Mouse (Mus musculus) adrenal gland, adult 8-10 months (tissue): ENCODE measurements around the gene Mrpl52. TPM values are rescaled to one million over a fixed set of nuclear protein-coding genes. Genes with fewer than 3 reads are reported as not detected.

Experiments
- DNase-seq: peaks from one replicate; pipeline ENCODE4 v3.0.0; 2022
- total RNA-seq, 4 experiments: library from RNA; stranded (reverse); gene quantifications; 2 replicates each; pipeline ENCODE4 v1.2.4; 2022

Mrpl52 gene
- total RNA-seq, 4 experiments from 2014 or later = 179 to 219 (median 209) TPM

DNA sequence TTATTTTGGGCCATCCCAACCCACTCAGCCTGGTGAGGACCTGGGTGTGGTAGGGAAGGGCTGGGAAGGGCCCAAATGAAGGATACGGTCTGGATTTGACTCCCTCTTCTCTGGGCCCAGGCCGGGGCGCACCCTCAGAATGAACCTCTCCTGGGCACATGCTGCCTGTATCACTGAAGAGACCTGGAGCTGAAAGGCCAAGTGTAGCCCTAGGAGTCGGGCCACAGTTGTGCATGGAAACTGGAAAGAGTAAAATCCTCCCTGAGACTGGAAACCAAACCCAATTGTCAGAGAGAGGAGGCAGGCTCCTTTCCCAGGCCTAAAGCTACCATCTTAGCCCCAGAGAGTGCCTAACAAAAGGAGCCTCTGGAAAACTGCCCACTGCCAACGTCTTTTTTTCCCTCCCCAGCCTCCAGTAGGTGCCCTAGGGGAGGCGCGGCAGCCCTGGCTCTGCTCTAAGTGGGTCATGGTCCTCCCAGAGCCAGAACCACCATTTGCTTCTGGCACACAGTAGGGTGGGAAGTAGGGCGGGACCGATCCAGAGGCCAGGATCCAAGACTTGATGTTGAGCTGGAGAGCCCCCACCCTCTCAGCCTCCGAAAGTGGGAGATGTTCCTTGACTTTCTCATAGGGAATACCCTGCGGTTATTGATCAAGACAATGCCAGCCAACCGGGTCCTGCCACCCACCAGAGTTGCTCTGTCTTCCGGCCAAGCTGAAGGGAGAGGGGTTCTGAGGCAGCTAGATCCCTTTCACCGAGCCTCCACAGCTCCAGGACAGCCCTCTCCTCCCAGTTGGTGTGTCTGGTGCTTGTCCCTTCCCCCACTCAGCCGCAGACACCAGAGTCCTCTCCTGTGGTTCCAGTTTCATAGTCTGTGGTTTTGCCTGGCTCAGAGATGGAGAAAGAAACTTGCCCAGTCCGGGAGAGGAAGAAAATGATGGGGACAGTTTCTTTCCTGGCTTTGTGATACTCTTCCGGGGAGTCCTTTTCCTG lies 6.4 kb downstream of the Mrpl52 start:
- no peak for DNase-seq

DNA sequence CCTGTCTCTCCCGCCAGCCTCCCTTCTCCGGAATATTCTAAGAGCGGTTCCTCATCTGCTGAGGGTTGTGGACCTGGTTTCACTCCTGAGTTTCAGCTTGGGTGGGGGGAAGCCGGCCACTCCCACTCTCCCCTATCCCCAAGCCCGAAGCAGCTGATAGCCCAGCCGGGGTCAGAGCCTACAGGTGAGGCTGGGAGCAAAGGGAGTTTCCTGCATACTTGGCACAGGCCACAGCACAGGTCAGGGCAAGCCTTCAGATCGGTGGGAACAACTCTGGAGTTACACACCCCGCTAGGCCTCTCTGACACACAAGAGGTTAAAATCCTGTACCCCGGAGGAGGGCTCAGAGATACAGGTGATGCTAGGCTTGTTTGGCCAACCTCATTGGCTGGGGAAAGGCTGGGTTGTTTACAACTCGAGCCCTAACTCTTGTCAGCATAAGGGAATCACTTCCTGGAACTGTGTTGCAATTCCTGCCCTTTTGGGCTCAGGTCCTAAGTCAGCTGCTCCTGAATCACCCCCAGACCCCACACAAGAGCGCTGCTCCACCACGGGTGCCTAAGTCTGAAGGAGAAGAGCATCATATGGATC lies 7.3 kb downstream of the Mrpl52 start:
- no peak for DNase-seq

- DNase-seq = no peak
Observed at GRCm38 (mm10) chr14:54435194-54435918, 8.6 kb downstream of the Mrpl52 start.

- no peak for DNase-seq
Observed at GRCm38 (mm10) chr14:54439155-54439554, 12.4 kb downstream of the Mrpl52 start.

DNA sequence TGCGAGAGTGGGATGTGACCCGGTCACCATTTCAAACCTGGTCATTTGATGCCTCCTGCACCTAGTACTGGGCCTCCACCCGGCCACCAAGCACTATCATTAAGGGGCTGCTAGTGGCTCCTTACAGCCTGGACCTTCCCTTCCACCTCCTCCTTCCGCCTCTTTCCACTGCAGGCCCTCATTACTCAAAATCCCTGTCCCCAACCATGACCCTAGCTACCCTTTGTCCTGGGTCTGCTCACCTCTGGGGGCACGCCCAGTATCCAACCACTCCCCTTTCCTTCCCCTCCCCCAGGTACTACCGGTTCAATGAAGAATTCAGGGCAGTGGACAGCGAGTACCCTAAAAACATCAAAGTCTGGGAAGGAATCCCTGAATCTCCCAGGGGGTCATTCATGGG lies 12.9 kb downstream of the Mrpl52 start:
- no peak for DNase-seq

- DNase-seq = no peak
Observed at GRCm38 (mm10) chr14:54440538-54440937, 13.8 kb downstream of the Mrpl52 start.

DNA sequence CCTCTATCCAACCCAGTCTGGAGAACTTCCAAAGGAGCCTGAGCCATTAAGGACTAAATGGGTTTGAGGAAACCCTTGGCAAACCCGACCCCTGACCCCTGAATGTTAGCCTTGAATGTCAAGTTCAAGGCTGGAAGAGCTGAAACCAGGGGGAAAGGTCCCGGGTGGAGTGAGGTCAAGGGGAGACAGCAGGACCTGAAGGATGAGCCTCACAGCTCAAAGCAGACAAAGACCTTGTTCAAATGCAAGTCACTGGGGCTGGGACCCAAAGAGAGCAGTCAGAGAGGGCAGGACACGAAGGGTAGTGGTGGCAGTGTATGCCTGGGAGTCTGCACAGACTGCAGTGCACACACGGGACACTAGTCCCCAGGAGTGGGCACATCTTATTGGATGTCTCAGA lies 14.7 kb downstream of the Mrpl52 start:
- DNase-seq = no peak

DNA sequence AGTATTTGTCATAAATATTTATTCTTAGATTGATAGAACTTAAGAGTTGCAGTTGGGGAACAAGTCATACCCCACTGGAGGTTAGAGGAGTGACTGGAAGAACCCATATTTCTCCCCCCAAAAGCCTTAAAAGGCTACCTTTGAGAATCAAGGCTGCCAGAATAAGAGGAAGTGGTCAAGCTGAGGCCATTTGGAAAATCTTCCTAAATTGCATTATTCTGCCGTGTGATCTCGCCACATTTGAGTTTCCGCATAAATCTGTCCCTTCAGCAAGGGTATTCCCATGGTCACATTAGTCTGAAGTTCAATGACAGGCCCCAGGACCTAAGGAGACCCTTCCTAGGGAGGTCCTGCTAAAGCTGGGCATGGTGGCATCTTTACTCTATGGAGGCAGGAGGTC lies 15.8 kb downstream of the Mrpl52 start:
- no peak for DNase-seq

GRCm38 (mm10) chr14:54443196-54443595 lies 16.5 kb downstream of the Mrpl52 start:
- DNase-seq = no peak

DNA sequence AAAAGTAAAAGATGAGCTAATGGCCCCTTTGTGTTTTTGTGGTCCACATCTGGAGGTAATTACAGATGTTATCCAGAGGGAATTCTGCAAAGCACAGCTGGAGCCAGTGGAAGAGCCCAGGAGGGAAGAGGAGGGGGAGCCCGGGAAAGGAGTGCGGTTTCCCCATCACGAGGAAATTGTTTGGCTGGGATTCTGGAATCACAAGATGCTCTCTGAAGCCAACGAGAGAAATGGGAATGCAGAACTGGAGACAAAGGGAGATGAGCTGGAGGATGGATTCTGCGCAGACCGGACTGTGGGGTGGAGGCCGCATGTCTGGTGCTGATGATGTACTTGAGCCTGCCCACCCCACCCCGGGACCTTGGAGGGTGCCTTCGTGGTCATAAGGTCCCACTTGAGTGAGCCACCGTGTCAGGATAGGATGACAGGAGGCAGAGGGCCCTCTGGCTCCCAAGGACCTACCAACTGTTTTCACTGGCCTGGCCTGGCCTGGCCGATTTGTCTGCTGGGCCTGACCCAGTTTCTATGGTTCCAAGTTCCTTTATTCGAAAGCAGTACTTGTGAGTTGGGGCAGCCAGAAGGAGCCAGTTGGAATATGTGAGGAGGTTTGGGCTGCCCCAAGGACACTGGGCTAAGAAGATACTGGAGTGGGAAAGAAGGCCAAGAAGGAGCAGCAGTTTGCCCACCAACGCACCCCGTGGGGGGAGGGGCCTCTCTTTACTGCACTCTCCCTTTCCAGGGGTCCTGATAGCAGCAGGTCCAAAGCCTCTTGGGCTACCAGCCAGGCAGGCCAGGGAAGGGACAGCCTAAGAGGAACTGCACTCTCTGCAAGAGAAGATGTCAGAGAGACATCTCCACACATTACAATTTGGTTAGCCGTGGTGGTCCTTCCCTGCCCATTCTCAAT lies 17.3 kb downstream of the Mrpl52 start:
- no peak for DNase-seq

- DNase-seq = no peak
Observed at GRCm38 (mm10) chr14:54445476-54445875, 18.8 kb downstream of the Mrpl52 start.

DNA sequence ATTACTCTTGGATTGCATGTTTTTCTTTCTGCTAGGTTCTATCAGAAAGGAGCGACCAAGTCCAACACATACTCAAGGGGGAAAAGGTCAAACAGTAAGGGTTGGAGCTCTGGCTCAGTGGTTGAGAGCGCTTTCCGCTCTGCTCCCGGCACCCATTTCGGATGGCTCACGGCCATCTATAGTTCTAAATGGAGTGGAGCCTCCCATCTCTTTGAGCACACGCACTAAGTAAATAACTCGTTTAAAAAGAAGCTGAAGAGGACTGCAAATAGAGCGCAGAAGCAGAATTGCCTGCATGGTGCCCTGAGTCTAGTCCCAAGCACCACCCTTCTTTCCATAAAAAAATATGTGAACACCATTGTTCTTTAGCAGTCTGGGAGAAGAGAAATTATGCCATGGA lies 26.9 kb downstream of the Mrpl52 start:
- DNase-seq = no peak

DNA sequence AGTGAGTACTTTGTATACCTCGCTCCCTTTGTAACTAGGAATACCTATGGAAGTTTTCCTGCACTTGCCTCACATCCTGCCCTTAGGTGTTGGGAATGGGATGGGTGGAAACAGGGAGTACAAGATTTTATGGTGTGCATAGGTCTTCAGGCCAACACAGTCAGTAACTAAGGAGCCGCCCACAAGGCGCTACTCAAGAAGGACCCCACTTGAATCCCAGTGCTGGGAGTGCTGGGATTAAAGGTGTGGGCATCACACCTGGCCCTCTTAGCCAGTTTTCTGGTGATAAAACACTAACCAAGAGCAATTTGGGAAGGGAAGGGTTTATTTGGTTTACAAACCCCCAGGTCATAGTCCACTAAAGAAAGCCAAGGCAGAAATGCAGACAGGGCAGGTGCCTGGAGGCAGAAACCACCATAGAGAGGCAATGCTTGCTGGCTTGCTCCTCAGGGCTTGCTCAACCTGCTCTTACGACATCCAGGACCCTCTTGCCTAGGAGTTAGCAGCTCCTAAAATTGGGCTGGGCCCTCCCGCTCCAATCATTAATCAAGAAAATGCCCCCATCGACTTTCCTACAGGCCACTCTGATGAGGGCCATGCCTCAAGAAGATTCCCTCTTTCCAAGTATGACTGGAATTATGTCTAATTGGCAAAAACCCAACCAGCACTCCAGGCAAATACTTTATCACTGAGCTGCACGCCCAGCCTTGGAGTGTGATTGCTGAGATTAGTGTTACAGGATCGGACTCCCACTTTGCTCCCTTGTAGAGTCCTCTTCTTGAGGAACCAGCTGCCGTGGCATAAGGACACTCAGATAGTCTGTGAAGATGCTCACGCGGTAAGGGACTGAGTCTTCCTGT lies 28.2 kb downstream of the Mrpl52 start:
- no peak for DNase-seq

GRCm38 (mm10) chr14:54457907-54458569 lies 31.3 kb downstream of the Mrpl52 start:
- DNase-seq = no peak

- DNase-seq = no peak
Observed at GRCm38 (mm10) chr14:54462146-54462545, 35.4 kb downstream of the Mrpl52 start.

DNA sequence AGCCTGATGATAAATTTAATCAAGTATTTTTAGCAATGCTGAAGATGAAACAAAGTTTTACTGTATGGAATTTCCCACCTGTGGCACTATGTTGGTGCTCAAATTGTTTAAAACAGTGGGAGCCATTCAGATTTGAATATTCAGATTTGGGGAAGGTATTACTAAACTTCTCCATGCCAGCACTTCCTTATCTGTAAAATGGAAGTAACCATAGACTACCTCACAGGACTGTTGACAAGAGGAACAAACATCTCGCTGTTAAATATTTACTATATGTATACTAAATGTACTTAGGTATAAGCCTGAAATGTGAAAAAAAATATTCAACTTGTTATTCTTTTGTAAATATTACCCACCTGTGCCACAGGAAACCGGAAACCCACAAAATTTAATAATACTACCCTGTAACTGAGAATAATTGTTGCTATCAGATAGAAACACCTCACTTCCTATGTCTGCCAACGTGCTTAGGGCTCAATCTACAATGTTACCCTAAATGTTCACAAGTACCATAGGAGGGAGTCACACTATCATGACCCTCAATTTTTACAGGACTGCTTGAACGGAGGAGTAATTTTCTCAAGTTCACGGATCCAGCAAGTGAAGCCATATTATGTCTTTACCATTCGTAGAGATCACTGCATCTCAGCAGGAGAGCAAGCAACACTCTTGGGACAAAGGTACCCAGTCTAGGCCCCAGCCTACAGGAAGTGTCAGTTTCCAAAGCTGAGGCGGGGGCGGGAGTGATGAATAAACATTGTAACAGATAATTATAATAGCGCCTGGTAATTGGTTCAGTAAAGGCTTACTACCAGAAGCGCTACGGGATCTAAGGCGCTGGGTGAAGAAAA lies 36.6 kb downstream of the Mrpl52 start:
- DNase-seq = no peak

GRCm38 (mm10) chr14:54463959-54464292 lies 37.2 kb downstream of the Mrpl52 start, which contains the start of gene Lrp10:
Gene Lrp10 (plus strand): TSS chr14:54464137.
- peak; percentile 83 for DNase-seq

GRCm38 (mm10) chr14:54464293-54465005 lies 37.7 kb downstream of the Mrpl52 start:
- DNase-seq = peak; percentile 72

GRCm38 (mm10) chr14:54471467-54471866 lies 44.8 kb downstream of the Mrpl52 start:
- DNase-seq = no peak
